Mouse (Mus musculus): ENCODE data around the gene Atp11b.

GRCm38 (mm10) chr3:35819887-35820286 lies 66.0 kb downstream of the Atp11b start:
- no peak for TF ChIP-seq CTCF (IDR thresholded peaks at IDR 0.05; ENCODE audit: extremely low read depth, insufficient read length, insufficient replicate concordance, low read depth, low read length)
- TF ChIP-seq POLR2A (IDR thresholded peaks at IDR 0.05; ENCODE audit: low read depth, low read length) = no peak

Data from small intestine, adult 2 months (tissue).